Mouse (Mus musculus) urinary bladder, adult 2 months (tissue): Measurements from ENCODE around the gene Snapc1. TPM values are rescaled to one million over a fixed set of nuclear protein-coding genes. Genes with fewer than 3 reads are reported as not detected.

Source experiments
- DNase-seq: peaks from one replicate; pipeline ENCODE4 v3.0.0; 2022; ENCODE audit warnings: low spot score
- polyA plus RNA-seq: library from polyadenylated mRNA; depleted of rRNA; stranded (reverse); fragments of >200 nt; gene quantifications from 2 replicates; pipeline ENCODE4 v1.2.3, GENCODE M21; 2012; rRNA removed

The Snapc1 gene
- polyA plus RNA-seq, 1 experiment = 18.1 TPM

GRCm38 (mm10) chr12:73989594-73989993 is 25.3 kb downstream of the Snapc1 start:
- no peak for DNase-seq

- DNase-seq = no peak
Observed at GRCm38 (mm10) chr12:73996906-73997296, 32.6 kb downstream of the Snapc1 start.

GRCm38 (mm10) chr12:73997297-73998127 is 33.2 kb downstream of the Snapc1 start, which contains the start of gene Syt16:
Gene Syt16 (plus strand): TSS chr12:73997661.
- DNase-seq = no peak

DNA sequence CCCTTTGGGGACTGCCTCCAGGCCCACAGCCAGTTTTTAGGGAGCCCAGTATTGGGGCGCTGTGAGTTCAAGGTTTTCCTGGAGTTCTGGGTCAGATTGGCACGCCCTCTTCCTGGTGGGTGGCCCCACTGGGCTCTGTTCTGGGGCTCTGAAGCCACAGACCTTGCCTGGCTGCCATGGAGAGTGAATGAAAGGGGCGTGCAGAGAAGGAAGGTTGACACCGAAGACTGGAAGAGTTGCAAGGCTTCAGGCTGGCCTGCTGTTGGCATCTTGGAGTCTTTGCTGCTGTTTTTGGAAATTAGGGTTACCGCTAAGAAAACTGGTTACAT is 33.8 kb downstream of the Snapc1 start:
- DNase-seq = no peak

- no peak for DNase-seq
Observed at GRCm38 (mm10) chr12:74002449-74002848, 38.2 kb downstream of the Snapc1 start.

DNA sequence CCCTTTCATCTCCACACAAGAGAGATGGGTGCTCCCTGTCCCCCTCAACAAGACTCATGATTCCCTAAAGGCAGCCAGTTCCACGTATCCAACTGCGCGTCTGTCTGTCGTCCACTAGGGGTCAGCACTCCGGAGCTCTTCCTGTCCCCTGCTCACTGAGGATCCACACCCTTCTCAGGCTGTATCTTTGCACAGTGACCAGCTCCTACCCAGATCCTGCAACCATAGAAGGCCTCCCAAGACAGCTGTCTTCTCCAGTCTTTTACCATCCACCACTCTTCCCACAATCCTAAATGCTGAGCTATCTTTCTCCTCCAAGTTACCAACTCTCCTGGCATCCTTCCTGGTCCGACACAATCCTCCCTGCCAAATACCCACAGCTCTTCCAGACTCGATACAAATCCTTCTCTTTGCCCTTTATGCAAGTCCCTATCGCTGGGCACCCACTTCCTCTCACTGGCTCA is 45.2 kb downstream of the Snapc1 start:
- DNase-seq = no peak

- peak; percentile 64 for DNase-seq
Observed at GRCm38 (mm10) chr12:74013739-74014138, 49.5 kb downstream of the Snapc1 start.

DNA sequence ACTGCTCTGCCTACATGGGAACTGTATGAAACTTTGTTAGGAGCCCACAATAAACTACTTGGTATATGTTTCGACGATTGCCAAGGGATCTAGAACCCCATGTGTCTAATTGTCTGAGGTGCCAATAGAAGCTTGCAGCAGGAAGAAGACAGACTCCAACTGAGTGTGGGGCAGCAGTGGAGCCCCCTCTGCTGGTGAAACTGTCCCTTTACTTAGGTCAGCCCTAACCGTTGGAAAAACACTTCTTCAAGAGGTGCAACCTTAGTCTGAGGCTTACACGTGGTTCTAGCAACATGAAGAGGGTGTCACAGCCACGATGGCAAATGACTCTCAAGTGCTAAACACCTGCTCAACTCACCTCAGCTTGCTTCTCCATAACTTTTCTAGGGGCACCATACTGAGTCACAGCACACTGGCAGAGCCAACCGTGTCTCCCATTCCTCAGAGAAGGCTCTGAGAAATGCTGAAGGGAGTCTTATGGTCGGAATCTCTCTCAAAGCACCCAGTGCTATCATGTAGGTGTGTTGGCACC is 50.5 kb downstream of the Snapc1 start:
- DNase-seq = no peak

- DNase-seq = no peak
Observed at GRCm38 (mm10) chr12:74015491-74015890, 51.2 kb downstream of the Snapc1 start.

DNA sequence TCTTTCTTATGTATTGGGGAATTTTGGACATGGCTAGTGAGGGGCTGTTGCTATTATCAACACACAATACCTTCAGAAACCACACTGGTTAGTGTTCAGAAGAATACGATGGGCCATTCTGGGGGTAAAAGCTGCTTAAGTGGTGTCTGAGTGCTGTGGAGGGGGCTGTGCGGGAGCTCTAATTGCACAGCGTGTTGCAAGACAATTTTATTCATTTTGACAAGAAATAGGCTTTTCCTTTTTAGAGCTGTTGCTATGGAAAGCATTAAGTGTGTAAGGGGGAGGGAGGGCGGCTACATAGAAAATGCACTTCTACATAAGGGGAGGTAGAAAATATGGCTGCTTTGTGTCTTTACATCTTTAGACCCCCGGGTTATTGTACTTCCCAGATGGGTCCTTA is 59.0 kb downstream of the Snapc1 start:
- DNase-seq = no peak

GRCm38 (mm10) chr12:74024912-74025311 is 60.6 kb downstream of the Snapc1 start:
- DNase-seq = no peak

Other genes with a start within 250 kb of the Snapc1 start
- 55.6 and 55.8 TPM in 2 replicates for gene Hif1a, start 63.1 kb upstream of the Snapc1 start, polyA plus RNA-seq
- not detected in 2 replicates for gene Gm49321, start 26.8 kb upstream of the Snapc1 start, polyA plus RNA-seq
- gene Syt16, start 33.2 kb downstream of the Snapc1 start, polyA plus RNA-seq = 13.8 and 16.9 TPM in 2 replicates